Mouse (Mus musculus) heart, embryonic 10.5 days (tissue): ENCODE results near the gene Mrtfb. TPM values are rescaled to one million over a fixed set of nuclear protein-coding genes. Genes with fewer than 3 reads are reported as not detected.

Source experiments
- DNase-seq: peaks from one replicate; pipeline ENCODE4 v3.0.0-alpha.2; 2017; ENCODE audit warnings: low spot score
- H3K27ac ChIP-seq: fragments of 300-500 bp; sonication (generic); 2 replicates; pipeline ENCODE4 v1.5.1; 2016; ENCODE audit warnings: mild to moderate bottlenecking
- H3K27me3 ChIP-seq: fragments of 300-500 bp; sonication (generic); 2 replicates; pipeline ENCODE4 v1.6.1; 2016; ENCODE audit warnings: mild to moderate bottlenecking; ENCODE audit not compliant: poor library complexity, insufficient read depth, severe bottlenecking
- H3K36me3 ChIP-seq: fragments of 300-500 bp; sonication (generic); 2 replicates; pipeline ENCODE4 v1.6.1; 2016; ENCODE audit warnings: mild to moderate bottlenecking, moderate library complexity
- H3K4me1 ChIP-seq: fragments of 300-500 bp; sonication (generic); 2 replicates; pipeline ENCODE4 v1.6.1; 2016; ENCODE audit warnings: mild to moderate bottlenecking
- H3K4me3 ChIP-seq: fragments of 300-500 bp; sonication (generic); 2 replicates; pipeline ENCODE4 v1.5.1; 2016; ENCODE audit warnings: mild to moderate bottlenecking, moderate library complexity
- H3K9me3 ChIP-seq: fragments of 300-500 bp; sonication (generic); 2 replicates; pipeline ENCODE4 v1.6.1; 2016; ENCODE audit warnings: mild to moderate bottlenecking, moderate library complexity
- WGBS: fragments of 180-500 bp; shearing (Covaris S2); methylation state at CpG from one replicate; pipeline ENCODE4 v1.1.7; 2016; 5-methylcytosine and 5-hydroxymethylcytosine counted together
- polyA plus RNA-seq: library from polyadenylated mRNA; unstranded; fragments of >200 nt; fragmentation: Nextera tagmentation; extraction: Ambion mirVana; gene quantifications from 2 replicates; pipeline ENCODE4 v1.2.1, GENCODE M21; 2016

Mrtfb gene
- polyA plus RNA-seq, 1 experiment from 2014 or later, result 20.4 TPM

DNA sequence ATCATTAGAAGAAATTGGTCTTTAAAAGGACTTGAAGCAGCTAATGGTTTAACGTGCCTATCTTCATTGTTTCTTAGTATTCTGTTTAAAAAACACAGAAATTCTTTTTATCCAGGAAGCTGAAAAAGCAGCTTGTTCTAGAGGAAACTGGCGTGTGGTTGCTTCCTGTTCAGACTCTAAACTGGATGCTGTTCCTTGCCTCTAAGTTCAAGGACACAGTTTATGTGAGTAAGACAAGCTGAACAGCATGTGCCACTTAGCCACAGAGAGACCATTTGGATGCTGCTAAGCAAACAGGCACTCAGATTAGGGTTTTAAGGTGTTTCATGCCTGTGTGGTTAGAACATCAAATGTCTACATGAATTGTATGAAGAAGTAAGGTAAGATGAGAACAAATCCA lies 42.7 kb downstream of the Mrtfb start:
- H3K4me3 ChIP-seq, result no peak overlapping the region
- H3K27me3 ChIP-seq, result no peaks in the 10 kb centered on the region
- peaks cover 17% of the 10 kb centered on the region; the same call in 1 of the 2 replicates for H3K4me1 ChIP-seq
- 69% methylated on average over 2 of the region's 2 CpGs for WGBS
- H3K9me3 ChIP-seq, result no peaks in the 10 kb centered on the region
- no peak for DNase-seq
- H3K36me3 ChIP-seq, result 0 out of 2 replicates have a peak, but pooled peaks cover 3% of the 10 kb centered on the region
- H3K27ac ChIP-seq, result no peak overlapping the region

DNA sequence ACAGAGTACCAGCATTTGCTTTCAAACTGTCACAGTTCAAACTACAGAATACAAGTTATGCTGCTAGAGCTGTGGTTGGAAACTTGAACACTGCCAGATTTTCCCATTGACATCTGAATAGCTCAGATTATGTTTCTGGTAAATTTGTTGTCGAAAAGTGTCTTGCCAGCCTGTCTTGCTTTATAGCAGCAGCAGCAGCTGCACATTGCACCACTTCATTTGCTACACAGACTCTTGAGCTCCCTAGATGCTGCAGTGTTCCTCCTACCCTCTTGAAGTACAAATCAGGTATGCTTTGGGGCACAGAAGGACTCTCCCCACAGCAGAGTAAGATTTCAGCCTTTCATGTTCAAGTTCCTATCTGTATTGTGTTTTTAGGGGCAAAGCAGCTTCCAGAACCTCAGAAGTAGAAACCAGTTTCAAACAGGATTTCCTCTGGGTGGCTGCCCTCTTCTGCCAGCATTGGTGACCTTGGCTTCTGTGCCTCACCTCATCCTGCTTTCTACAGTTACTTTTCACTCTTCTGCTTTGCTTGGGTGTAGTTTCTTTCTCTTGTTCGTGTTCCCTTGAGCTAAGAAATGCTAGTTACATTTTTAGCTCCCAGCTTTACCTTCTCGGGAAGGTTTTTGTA lies 49.9 kb downstream of the Mrtfb start:
- Histone ChIP-seq H3K4me1 (peaks cover 35% of the 10 kb centered on the region), H3K4me3 (no peak overlapping the region), H3K27me3 (no peaks in the 10 kb centered on the region), H3K36me3 (no peaks in the 10 kb centered on the region), H3K27ac (no peak overlapping the region), H3K9me3 (no peaks in the 10 kb centered on the region)
- no peak for DNase-seq
- WGBS, result 70% methylated on average over 3 of the region's 3 CpGs

DNA sequence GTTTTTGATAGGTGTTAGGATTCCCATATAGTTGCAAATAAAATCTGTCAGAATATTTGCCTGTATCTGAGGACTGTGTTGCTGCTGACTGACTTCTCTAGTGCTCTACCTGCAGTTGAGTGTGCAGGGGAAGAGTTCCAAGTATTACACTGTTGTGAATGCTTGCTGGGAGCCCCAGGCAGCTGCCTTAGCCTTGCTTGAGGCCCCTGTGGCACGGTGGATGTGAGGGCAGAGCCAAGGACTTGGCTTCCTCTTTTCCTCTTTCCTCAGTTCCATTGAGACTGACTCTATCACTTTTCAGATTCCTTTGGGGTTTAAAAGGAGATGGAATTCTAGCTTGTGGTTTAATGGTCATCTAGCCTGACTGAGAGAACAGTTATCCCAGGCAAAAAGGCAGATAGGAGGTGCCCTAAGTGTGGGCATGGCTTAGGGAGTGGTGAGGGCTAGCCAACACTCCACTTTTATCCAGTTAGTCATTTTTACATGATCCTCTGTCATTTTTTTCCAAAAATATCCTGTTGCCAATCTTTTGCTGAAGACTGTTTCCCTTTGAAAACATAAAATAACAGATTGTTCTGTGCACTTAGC lies 53.9 kb downstream of the Mrtfb start:
- 70% methylated on average over 1 of the region's 1 CpGs for WGBS

DNA sequence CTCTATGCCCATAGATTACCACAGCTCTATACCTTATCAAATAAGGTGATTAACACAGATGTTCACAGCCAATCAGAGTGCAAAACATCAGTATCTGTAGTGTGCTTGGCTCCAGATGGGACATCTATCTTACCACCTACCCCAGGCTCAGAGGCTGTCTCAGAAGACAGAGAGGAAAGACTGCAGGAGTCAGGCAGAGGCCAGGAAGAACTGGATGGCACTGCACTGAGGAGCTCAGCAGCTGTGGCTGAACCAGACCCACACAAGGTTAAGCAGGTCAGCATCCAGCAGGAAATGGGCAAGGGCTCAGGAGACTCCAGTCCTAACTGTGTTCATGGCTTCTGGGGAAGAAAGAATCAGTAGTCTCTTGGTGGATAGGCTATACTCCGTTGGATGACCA lies 55.1 kb downstream of the Mrtfb start:
- no peak for DNase-seq
- Histone ChIP-seq H3K9me3 (no peaks in the 10 kb centered on the region), H3K27ac (no peak overlapping the region), H3K27me3 (no peaks in the 10 kb centered on the region), H3K4me3 (no peak overlapping the region), H3K36me3 (peaks cover 5% of the 10 kb centered on the region; the same call in 1 of the 2 replicates), H3K4me1 (peaks cover 23% of the 10 kb centered on the region)
- 76% methylated on average over 1 of the region's 1 CpGs for WGBS

More for the DNA sequence above, 53.9 kb downstream of the Mrtfb start:
- no peak for DNase-seq
- no peak overlapping the region for H3K4me3 ChIP-seq
- H3K27ac ChIP-seq, result no peak overlapping the region
- peaks cover 5% of the 10 kb centered on the region; the same call in 1 of the 2 replicates for H3K36me3 ChIP-seq
- H3K9me3 ChIP-seq, result no peaks in the 10 kb centered on the region
- peaks cover 23% of the 10 kb centered on the region for H3K4me1 ChIP-seq
- no peaks in the 10 kb centered on the region for H3K27me3 ChIP-seq

DNA sequence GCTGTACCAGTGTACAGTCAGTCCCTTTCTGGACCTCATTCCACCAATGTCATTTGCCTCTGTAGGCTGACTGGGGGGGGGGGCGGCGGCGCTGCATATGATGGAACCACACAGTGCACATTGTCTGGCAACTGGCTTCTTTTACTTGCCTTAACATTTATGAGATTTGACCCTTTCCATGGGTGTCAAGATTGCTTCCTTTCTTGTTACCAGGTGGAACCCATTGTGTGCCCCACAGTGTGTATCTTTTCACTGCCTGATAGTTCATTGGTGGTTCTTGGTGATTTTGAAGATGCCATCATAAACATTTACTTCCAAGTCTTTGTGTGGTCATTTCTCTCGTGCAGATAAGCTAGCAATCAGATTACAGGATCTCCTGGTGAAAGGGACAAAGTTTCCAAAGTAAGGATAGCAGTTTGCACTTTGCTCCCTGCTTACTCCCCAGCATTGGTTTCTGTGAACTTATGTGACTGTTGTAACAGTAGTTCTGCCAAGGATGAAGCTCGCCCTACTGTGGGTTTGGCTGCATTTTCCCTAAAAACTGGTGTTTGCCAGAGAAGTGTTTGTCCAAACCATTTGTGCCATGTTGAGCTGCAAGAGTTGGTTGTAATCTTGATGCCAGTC lies 56.9 kb downstream of the Mrtfb start:
- no peaks in the 10 kb centered on the region for H3K9me3 ChIP-seq
- whole genome bisulfite sequencing, result 84% methylated on average over 5 of the region's 5 CpGs
- H3K27me3 ChIP-seq, result no peaks in the 10 kb centered on the region
- no peak overlapping the region for H3K4me3 ChIP-seq
- no peak overlapping the region for H3K27ac ChIP-seq
- peaks cover 20% of the 10 kb centered on the region for H3K4me1 ChIP-seq
- H3K36me3 ChIP-seq, result peaks cover 5% of the 10 kb centered on the region; the same call in 1 of the 2 replicates
- DNase-seq, result no peak

DNA sequence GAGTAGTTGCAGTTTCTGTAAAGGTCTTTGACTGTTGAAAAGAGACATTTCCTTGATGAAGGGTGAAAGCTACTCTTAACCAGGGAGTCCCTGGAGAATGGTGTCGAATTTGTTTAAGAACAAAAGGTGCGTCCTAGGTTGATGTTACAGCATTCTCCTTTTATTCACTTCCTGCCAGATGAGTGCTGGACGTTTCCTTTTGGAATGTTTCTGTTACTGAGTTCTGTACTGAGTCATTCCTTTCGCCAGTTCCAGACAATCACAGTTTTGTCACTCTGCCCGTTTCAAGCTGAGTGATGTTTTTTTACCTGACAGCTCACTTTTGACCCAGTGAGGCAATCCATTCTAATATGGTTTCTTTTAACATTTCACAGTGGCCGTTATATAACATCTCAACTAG lies 67.5 kb downstream of the Mrtfb start:
- 0 out of 2 replicates have a peak, but pooled peaks cover 8% of the 10 kb centered on the region for H3K36me3 ChIP-seq
- H3K4me1 ChIP-seq, result peaks cover 11% of the 10 kb centered on the region; the same call in 1 of the 2 replicates
- no peak overlapping the region for H3K4me3 ChIP-seq
- H3K27ac ChIP-seq, result no peak overlapping the region
- whole genome bisulfite sequencing, result 35% methylated on average over 6 of the region's 6 CpGs
- H3K9me3 ChIP-seq, result no peaks in the 10 kb centered on the region
- no peaks in the 10 kb centered on the region for H3K27me3 ChIP-seq
- no peak for DNase-seq

DNA sequence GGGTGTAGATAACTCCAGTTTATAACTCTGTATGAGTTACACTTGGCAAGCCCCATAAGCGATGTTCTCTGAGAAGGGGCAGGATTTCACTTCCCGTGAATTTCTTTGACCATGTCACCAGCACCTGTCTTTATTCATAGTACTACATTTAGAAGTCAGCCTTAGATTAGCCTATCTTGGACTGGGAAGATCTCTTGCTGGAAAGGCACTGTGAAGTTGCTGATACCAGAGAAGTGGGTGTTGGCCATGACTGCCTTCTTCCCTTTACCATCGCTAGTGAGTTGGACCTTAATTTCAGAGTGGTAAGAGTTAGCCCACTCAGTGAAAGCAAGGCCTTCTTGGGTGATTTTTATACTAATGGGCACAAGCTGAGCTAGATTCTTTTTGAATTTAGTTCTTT lies 70.3 kb downstream of the Mrtfb start:
- Histone ChIP-seq H3K9me3 (no peaks in the 10 kb centered on the region), H3K27ac (no peak overlapping the region), H3K4me1 (peaks cover 27% of the 10 kb centered on the region), H3K36me3 (0 out of 2 replicates have a peak, but pooled peaks cover 8% of the 10 kb centered on the region), H3K27me3 (no peaks in the 10 kb centered on the region), H3K4me3 (no peak overlapping the region)
- 58% methylated on average over 3 of the region's 3 CpGs for WGBS
- DNase-seq, result no peak

DNA sequence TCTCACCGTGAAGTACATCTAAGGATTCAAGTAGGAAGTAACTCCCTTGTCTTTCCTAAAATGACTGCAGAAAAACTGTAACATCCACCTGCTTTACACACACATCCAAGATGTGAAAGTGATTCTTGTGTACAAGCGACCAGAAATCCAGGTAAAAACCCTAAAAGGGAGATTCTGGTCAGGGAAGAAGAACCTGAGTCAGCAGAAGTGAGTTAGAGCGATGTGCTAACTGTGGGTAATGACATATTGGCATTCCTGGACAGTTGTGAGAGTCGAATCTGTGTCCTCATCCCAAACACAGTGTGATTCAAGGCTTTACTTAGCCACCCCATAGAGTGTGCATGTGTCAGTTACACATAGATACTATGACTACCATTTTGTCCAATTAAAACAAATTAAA lies 72.4 kb downstream of the Mrtfb start:
- no peak overlapping the region for H3K27ac ChIP-seq
- H3K9me3 ChIP-seq, result no peaks in the 10 kb centered on the region
- no peaks in the 10 kb centered on the region for H3K27me3 ChIP-seq
- DNase-seq, result no peak
- 0 out of 2 replicates have a peak, but pooled peaks cover 8% of the 10 kb centered on the region for H3K36me3 ChIP-seq
- no peak overlapping the region for H3K4me3 ChIP-seq
- WGBS, result 82% methylated on average over 4 of the region's 4 CpGs
- peaks cover 23% of the 10 kb centered on the region for H3K4me1 ChIP-seq

DNA sequence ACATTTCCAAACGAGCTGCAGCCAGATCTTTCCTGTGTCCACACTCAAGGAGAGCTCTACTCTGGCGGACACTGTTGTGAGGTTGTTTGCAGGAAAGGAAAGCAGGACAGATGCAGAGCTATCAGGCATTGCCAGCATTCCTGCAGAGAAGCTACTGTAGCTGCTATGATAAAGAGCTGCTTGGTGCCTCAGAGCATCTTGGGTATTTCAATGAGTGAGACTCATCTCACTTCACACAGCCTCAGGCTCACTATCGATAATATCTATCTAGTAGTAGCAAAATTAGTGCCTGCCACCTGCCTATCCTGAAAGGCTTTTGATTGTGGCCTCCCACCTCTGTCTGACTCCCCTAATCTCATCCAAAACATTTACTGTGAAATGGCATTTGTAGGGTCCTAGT lies 73.4 kb downstream of the Mrtfb start:
- WGBS, result 26% methylated on average over 3 of the region's 3 CpGs
- H3K27me3 ChIP-seq, result no peaks in the 10 kb centered on the region

DNA sequence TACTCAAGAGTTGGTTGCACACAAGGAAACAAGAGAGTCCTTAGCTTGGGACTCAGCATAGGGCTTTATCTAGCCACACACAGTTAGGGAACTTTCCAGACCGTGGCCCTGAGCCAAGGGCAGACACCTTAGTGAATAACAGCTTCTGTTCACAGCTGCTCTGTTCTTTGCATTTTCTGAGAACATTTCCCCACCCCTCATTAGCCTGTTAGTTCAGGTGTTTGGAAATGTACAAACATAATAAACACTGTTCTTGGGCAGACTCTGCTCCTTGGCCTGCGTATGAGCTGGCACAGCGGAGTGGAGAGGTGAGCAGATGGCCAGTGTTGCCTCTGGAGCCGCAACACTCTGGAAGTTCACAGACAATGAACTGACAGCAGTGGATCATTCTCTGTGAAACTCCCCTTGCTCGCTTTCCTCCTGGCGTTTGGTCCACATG lies 74.0 kb downstream of the Mrtfb start:
- Histone ChIP-seq H3K4me1 (peaks cover 25% of the 10 kb centered on the region), H3K36me3 (0 out of 2 replicates have a peak, but pooled peaks cover 8% of the 10 kb centered on the region), H3K27ac (peak overlapping the region; percentile 36; the same call in 1 of the 2 replicates)

More for the DNA sequence above, 73.4 kb downstream of the Mrtfb start:
- Histone ChIP-seq H3K36me3 (0 out of 2 replicates have a peak, but pooled peaks cover 8% of the 10 kb centered on the region), H3K4me1 (peaks cover 25% of the 10 kb centered on the region), H3K4me3 (no peak overlapping the region), H3K9me3 (no peaks in the 10 kb centered on the region), H3K27ac (0 out of 2 replicates have a peak overlapping the region, but pooled peaks have one; percentile 36)
- no peak for DNase-seq

DNA sequence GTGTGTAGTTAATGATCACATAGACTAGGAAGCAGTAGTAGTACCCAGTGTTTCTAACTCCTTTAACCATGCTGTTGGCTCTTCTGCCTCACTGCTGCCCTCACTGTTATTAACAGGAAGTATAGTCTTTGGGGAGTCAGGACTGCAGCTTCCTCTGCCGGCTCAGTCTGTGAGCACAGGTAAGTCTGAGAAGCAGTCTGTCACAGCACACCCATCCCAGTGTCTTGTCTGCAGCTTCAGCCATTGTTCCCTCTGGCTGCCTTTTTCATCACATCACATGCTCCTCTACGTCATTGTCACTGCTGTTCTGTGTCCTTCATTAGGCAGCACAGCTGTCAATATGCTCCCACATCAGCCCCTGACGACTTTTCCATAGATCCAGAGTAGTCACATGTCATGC lies 75.6 kb downstream of the Mrtfb start:
- Histone ChIP-seq H3K27me3 (no peaks in the 10 kb centered on the region), H3K27ac (no peak overlapping the region), H3K36me3 (0 out of 2 replicates have a peak, but pooled peaks cover 8% of the 10 kb centered on the region), H3K9me3 (no peaks in the 10 kb centered on the region), H3K4me3 (no peak overlapping the region), H3K4me1 (peaks cover 23% of the 10 kb centered on the region)
- DNase-seq, result no peak
- WGBS, result 59% methylated on average over 3 of the region's 3 CpGs

More for the DNA sequence above, 74.0 kb downstream of the Mrtfb start:
- no peaks in the 10 kb centered on the region for H3K9me3 ChIP-seq
- WGBS, result 75% methylated on average over 6 of the region's 6 CpGs
- no peak overlapping the region for H3K4me3 ChIP-seq
- DNase-seq, result no peak
- no peaks in the 10 kb centered on the region for H3K27me3 ChIP-seq

DNA sequence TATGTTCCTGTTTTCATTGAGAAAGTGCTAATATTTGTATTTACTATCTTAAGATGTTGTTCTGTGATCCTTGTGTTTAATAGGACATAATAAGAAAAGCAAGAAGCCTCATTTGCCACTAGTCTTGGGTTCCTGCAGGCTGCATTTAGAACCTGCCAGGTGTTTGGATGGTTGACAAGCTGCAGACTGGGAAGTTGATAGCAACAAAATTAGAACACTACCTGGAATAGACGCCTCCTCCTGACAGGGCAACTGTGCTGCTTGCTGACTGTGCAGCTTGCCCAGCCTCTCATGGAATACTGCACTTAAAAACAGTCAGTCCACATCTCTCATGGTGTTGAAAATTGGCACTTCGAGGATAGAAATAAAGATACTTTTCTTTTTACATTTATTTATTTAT lies 76.3 kb downstream of the Mrtfb start:
- DNase-seq, result no peak
- Histone ChIP-seq H3K27me3 (no peaks in the 10 kb centered on the region), H3K36me3 (0 out of 2 replicates have a peak, but pooled peaks cover 2% of the 10 kb centered on the region), H3K9me3 (no peaks in the 10 kb centered on the region), H3K4me1 (peaks cover 29% of the 10 kb centered on the region), H3K4me3 (no peak overlapping the region), H3K27ac (no peak overlapping the region)
- 70% methylated on average over 2 of the region's 2 CpGs for WGBS

DNA sequence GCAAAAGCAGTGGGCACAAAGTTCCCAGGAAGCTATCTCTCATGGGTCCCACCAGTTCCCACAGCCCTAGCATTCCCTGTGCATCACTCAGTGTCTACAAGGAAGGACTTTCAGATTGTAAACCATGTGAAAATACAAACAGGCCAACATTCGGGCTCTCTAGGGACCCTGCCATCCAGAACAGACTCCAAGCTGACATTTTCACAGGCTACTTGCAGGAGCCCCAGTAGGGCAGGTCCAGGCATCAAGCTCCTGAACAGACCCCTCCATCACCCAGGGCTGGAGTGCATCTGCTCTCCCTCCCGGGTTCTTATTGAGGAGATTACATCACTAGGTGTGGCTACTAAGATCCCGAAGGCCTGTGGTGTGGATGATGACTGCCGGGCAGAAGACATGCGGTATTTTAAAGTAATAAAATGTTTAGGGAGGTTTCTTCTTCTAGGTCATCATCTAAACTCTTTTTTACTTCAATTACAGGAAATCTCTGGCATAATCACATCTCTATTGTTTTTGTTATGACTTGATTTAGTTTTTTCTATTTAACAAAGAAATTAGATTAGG lies 77.6 kb downstream of the Mrtfb start:
- Histone ChIP-seq H3K36me3 (no peaks in the 10 kb centered on the region), H3K4me1 (peaks cover 30% of the 10 kb centered on the region), H3K4me3 (no peak overlapping the region), H3K9me3 (no peaks in the 10 kb centered on the region), H3K27me3 (no peaks in the 10 kb centered on the region), H3K27ac (no peak overlapping the region)
- no peak for DNase-seq
- WGBS, result 71% methylated on average over 5 of the region's 5 CpGs
